Mouse (Mus musculus) midbrain, embryonic 12.5 days (tissue): ENCODE data around the gene Mstn. TPM values are rescaled to one million over a fixed set of nuclear protein-coding genes. Genes with fewer than 3 reads are reported as not detected.
A peak's percentile ranks its signal among the peaks of the same experiment; 100 is the strongest.

ENCODE experiments used
- ATAC-seq: fragments of 200-750 bp; cut with Nextera tagmentation; 2 replicates; pipeline ENCODE4 v1.8.0; 2017; ENCODE audit warnings: low read depth, moderate TSS enrichment, moderate library complexity; ENCODE audit not compliant: low FRiP score
- H3K27ac ChIP-seq: fragments of 300-500 bp; sonication (generic); replicated peaks from 2 replicates; pipeline ENCODE4 v1.5.1; 2016; ENCODE audit warnings: mild to moderate bottlenecking
- H3K27me3 ChIP-seq: fragments of 300-500 bp; sonication (generic); 2 replicates; pipeline ENCODE4 v1.6.1; 2016; ENCODE audit warnings: mild to moderate bottlenecking
- H3K36me3 ChIP-seq: fragments of 300-500 bp; sonication (generic); 2 replicates; pipeline ENCODE4 v1.6.1; 2016
- H3K4me1 ChIP-seq: fragments of 300-500 bp; sonication (generic); 2 replicates; pipeline ENCODE4 v1.6.1; 2016
- H3K4me2 ChIP-seq: fragments of 300-500 bp; sonication (generic); replicated peaks from 2 replicates; pipeline ENCODE4 v1.6.1; 2016; ENCODE audit warnings: mild to moderate bottlenecking, moderate library complexity
- H3K4me3 ChIP-seq: fragments of 300-500 bp; sonication (generic); 2 replicates; pipeline ENCODE4 v1.5.1; 2016; ENCODE audit warnings: mild to moderate bottlenecking
- H3K9ac ChIP-seq: fragments of 300-500 bp; sonication (generic); replicated peaks from 2 replicates; pipeline ENCODE4 v1.6.1; 2016; ENCODE audit warnings: mild to moderate bottlenecking, moderate library complexity
- H3K9me3 ChIP-seq: fragments of 300-500 bp; sonication (generic); 2 replicates; pipeline ENCODE4 v1.6.1; 2016; ENCODE audit warnings: mild to moderate bottlenecking
- WGBS: fragments of 180-500 bp; shearing (Covaris S2); methylation state at CpG from one replicate; pipeline ENCODE4 v1.1.7; 2016; 5-methylcytosine and 5-hydroxymethylcytosine counted together
- polyA plus RNA-seq: library from polyadenylated mRNA; unstranded; fragments of >200 nt; fragmentation: Nextera tagmentation; extraction: Ambion mirVana; gene quantifications from 2 replicates; pipeline ENCODE4 v1.2.1, GENCODE M21; 2016

The Mstn gene
- 0.16 and 0.17 TPM in 2 replicates for polyA plus RNA-seq

GRCm38 (mm10) chr1:53061340-53061739, at the start of gene Mstn:
Gene Mstn (plus strand): TSS chr1:53061640.
- Histone ChIP-seq H3K4me3 (no peak within 1 kb of the TSS), H3K27ac (no peak within 1 kb of the TSS), H3K4me1 (peaks cover 5% of the 10 kb centered on the region; the same call in 1 of the 2 replicates), H3K9ac (no peak within 1 kb of the TSS), H3K9me3 (no peaks in the 10 kb centered on the region), H3K4me2 (no peak within 1 kb of the TSS), H3K36me3 (no peaks in the 10 kb centered on the region), H3K27me3 (no peaks in the 10 kb centered on the region)
- ATAC-seq = no peak
- WGBS = 66% methylated on average over 6 of the region's 6 CpGs

- H3K4me2 ChIP-seq = no peak overlapping the region
- H3K4me1 ChIP-seq = no peaks in the 10 kb centered on the region
- H3K36me3 ChIP-seq = no peaks in the 10 kb centered on the region
- no peak overlapping the region for H3K9ac ChIP-seq
- H3K4me3 ChIP-seq = no peak overlapping the region
- ATAC-seq = no peak
- no peaks in the 10 kb centered on the region for H3K27me3 ChIP-seq
- H3K27ac ChIP-seq = no peak overlapping the region
- WGBS = 92% methylated on average over 6 of the region's 6 CpGs
- H3K9me3 ChIP-seq = no peaks in the 10 kb centered on the region
These were observed 46.7 kb upstream of the Mstn start for GRCm38 (mm10) chr1:53014716-53015115.

DNA sequence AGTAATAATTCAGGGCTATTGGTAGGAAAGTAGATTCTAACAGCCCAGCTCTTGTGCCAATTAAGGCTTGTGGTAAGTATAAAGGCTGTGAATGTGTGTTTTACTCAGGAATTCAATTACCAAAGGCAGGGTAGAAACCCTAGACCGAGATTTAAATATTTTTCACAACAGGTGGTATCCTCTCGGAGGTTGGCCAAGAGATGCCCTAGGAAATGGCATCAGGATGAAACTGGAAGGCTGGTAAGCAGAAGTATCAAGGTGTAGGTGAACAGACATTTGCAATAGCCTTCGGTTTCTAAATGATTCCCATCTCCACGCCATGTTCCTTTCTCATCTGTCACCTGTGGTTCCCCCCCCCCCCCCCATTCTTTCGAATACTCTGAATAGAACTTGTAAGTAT, 45.8 kb upstream of the Mstn start:
- H3K36me3 ChIP-seq = no peaks in the 10 kb centered on the region
- no peaks in the 10 kb centered on the region for H3K27me3 ChIP-seq
- H3K4me3 ChIP-seq = no peak overlapping the region
- ATAC-seq = no peak
- H3K27ac ChIP-seq = no peak overlapping the region
- 66% methylated on average over 5 of the region's 5 CpGs for WGBS
- H3K9me3 ChIP-seq = no peaks in the 10 kb centered on the region
- H3K9ac ChIP-seq = no peak overlapping the region
- H3K4me2 ChIP-seq = no peak overlapping the region
- H3K4me1 ChIP-seq = no peaks in the 10 kb centered on the region

GRCm38 (mm10) chr1:53018746-53019505, 42.5 kb upstream of the Mstn start:
- H3K36me3 ChIP-seq = no peaks in the 10 kb centered on the region
- no peaks in the 10 kb centered on the region for H3K4me1 ChIP-seq
- no peaks in the 10 kb centered on the region for H3K27me3 ChIP-seq
- no peak overlapping the region for H3K9ac ChIP-seq
- no peak overlapping the region for H3K4me2 ChIP-seq
- 69% methylated on average over 3 of the region's 3 CpGs for WGBS
- no peaks in the 10 kb centered on the region for H3K9me3 ChIP-seq
- no peak overlapping the region for H3K27ac ChIP-seq
- ATAC-seq = no peak
- no peak overlapping the region for H3K4me3 ChIP-seq

- no peak for ATAC-seq
- Histone ChIP-seq H3K36me3 (no peaks in the 10 kb centered on the region), H3K9ac (no peak within 1 kb of the TSS), H3K4me3 (no peak within 1 kb of the TSS), H3K27ac (no peak within 1 kb of the TSS), H3K4me2 (no peak within 1 kb of the TSS), H3K4me1 (no peaks in the 10 kb centered on the region), H3K9me3 (no peaks in the 10 kb centered on the region), H3K27me3 (no peaks in the 10 kb centered on the region)
- WGBS = 64% methylated on average over 5 of the region's 5 CpGs
These were observed 41.4 kb upstream of the Mstn start, which contains the start of gene 1700019D03Rik for GRCm38 (mm10) chr1:53020079-53020478. Gene 1700019D03Rik (minus strand): TSS chr1:53020179.

- no peak for ATAC-seq
These were observed 28.9 kb upstream of the Mstn start for GRCm38 (mm10) chr1:53032550-53032949.

GRCm38 (mm10) chr1:53037443-53037871, 24.0 kb upstream of the Mstn start:
- Histone ChIP-seq H3K9ac (no peak overlapping the region), H3K9me3 (no peaks in the 10 kb centered on the region), H3K27ac (no peak overlapping the region), H3K4me1 (no peaks in the 10 kb centered on the region), H3K36me3 (no peaks in the 10 kb centered on the region), H3K4me2 (no peak overlapping the region), H3K27me3 (no peaks in the 10 kb centered on the region), H3K4me3 (no peak overlapping the region)
- WGBS = 87% methylated on average over 5 of the region's 5 CpGs
- no peak for ATAC-seq

More at GRCm38 (mm10) chr1:53032550-53032949, 28.9 kb upstream of the Mstn start:
- Histone ChIP-seq H3K4me1 (no peaks in the 10 kb centered on the region), H3K27me3 (no peaks in the 10 kb centered on the region), H3K4me2 (no peak overlapping the region), H3K36me3 (no peaks in the 10 kb centered on the region), H3K9me3 (no peaks in the 10 kb centered on the region), H3K27ac (no peak overlapping the region), H3K9ac (no peak overlapping the region), H3K4me3 (no peak overlapping the region)

- no peak overlapping the region for H3K4me2 ChIP-seq
- no peaks in the 10 kb centered on the region for H3K27me3 ChIP-seq
- H3K9me3 ChIP-seq = no peaks in the 10 kb centered on the region
- ATAC-seq = no peak
- H3K9ac ChIP-seq = no peak overlapping the region
- no peaks in the 10 kb centered on the region for H3K4me1 ChIP-seq
- WGBS = 82% methylated on average over 8 of the region's 8 CpGs
- H3K4me3 ChIP-seq = no peak overlapping the region
- no peak overlapping the region for H3K27ac ChIP-seq
- H3K36me3 ChIP-seq = no peaks in the 10 kb centered on the region
These were observed 11.5 kb upstream of the Mstn start for GRCm38 (mm10) chr1:53049763-53050427.

DNA sequence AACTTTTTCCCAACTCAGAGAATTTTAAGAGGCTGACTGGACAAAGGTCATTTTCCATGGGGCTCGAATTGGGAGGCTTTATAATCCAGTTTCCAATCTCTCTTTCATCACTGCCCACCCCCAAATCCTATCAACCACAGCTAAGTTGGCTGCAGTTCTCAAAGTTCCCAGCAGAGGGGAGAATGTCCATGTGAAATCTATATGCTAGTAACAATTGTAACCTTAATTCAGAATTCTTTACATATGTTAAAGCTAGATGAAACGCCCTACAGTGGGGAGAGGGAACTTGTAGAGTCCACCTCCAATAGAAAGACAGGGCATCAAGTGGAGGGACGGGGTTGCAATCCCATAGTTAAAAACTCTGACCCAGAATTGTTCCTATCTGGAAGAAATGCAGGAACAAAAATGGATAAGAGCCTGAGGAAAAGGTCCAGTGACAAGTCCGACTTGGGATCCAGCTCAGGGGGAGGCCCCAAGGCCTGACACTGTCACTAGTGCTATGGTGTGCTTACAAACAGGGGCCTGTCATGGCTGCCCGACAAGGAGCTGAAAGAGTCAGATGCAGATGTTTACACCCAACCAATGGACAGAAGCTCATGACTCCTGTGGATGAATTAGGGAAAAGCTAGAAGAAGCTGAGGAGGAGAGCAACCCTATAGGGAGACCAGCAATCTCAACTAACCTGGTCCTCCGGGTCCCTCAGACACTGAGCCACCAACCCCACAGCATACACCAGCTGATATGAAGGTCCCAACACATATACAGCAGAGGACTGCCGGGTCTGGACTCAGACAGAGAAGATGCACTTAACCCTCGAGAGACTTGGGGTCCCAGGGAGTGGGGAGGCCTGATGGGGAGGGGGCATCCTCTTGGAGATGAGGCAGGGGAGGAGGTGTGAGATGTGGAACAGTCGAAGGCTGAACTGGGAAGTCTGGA, 8.1 kb upstream of the Mstn start:
- H3K27me3 ChIP-seq = no peaks in the 10 kb centered on the region
- H3K9me3 ChIP-seq = no peaks in the 10 kb centered on the region
- 53% methylated on average over 9 of the region's 9 CpGs for WGBS
- no peak overlapping the region for H3K4me2 ChIP-seq
- H3K27ac ChIP-seq = no peak overlapping the region
- H3K36me3 ChIP-seq = no peaks in the 10 kb centered on the region
- peak; percentile 76 for ATAC-seq
- H3K9ac ChIP-seq = no peak overlapping the region
- no peak overlapping the region for H3K4me3 ChIP-seq
- no peaks in the 10 kb centered on the region for H3K4me1 ChIP-seq

- no peaks in the 10 kb centered on the region for H3K36me3 ChIP-seq
- no peaks in the 10 kb centered on the region for H3K27me3 ChIP-seq
- H3K9ac ChIP-seq = no peak overlapping the region
- H3K4me3 ChIP-seq = no peak overlapping the region
- no peak for ATAC-seq
- peaks cover 5% of the 10 kb centered on the region; the same call in 1 of the 2 replicates for H3K4me1 ChIP-seq
- 77% methylated on average over 5 of the region's 5 CpGs for WGBS
- H3K27ac ChIP-seq = no peak overlapping the region
- H3K4me2 ChIP-seq = no peak overlapping the region
- H3K9me3 ChIP-seq = no peaks in the 10 kb centered on the region
These were observed 2.3 kb upstream of the Mstn start for GRCm38 (mm10) chr1:53059106-53059505.

- H3K27me3 ChIP-seq = no peaks in the 10 kb centered on the region
- no peak overlapping the region for H3K4me2 ChIP-seq
- H3K4me3 ChIP-seq = no peak overlapping the region
- H3K9me3 ChIP-seq = no peaks in the 10 kb centered on the region
- 29% methylated on average over 8 of the region's 8 CpGs for WGBS
- no peak overlapping the region for H3K9ac ChIP-seq
- H3K4me1 ChIP-seq = peaks cover 5% of the 10 kb centered on the region; the same call in 1 of the 2 replicates
- H3K36me3 ChIP-seq = no peaks in the 10 kb centered on the region
- H3K27ac ChIP-seq = no peak overlapping the region
- ATAC-seq = peak; percentile 66
These were observed 941 bp upstream of the Mstn start for GRCm38 (mm10) chr1:53060499-53060898.
